Mouse (Mus musculus): Measurements from ENCODE around the gene Cpvl.

DNA sequence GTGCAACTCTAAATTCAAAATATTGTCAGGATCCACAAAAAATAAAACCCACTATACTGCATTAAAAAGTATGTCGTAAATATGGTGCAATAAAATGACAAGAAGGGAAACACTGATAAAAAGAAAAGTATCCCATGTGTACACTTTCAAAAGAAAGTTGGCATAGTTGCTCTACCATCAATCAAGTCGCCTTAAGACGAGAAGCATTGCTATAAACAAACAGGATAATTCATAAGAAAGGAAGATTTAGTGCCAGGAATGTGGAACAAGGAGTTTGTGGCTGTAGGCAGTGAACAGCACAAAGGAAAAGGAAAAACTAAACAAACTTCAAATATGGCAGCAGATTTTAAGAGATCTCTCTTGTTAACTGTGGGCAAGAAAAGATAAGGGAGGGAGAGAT, 84.7 kb downstream of the Cpvl start:
- TF ChIP-seq CTCF (IDR thresholded peaks at IDR 0.05) (no peak), EP300 (IDR thresholded peaks at IDR 0.05) (peak; percentile 39; the same call in 1 of the 2 replicates)
